Mouse (Mus musculus): Measurements from ENCODE around the gene Zbtb8b. TPM values are rescaled to one million over a fixed set of nuclear protein-coding genes. Genes with fewer than 3 reads are reported as not detected.
A peak's percentile ranks its signal among the peaks of the same experiment; 100 is the strongest.

The Zbtb8b gene
- polyA plus RNA-seq, 1 experiment, result 0.36 TPM

DNA sequence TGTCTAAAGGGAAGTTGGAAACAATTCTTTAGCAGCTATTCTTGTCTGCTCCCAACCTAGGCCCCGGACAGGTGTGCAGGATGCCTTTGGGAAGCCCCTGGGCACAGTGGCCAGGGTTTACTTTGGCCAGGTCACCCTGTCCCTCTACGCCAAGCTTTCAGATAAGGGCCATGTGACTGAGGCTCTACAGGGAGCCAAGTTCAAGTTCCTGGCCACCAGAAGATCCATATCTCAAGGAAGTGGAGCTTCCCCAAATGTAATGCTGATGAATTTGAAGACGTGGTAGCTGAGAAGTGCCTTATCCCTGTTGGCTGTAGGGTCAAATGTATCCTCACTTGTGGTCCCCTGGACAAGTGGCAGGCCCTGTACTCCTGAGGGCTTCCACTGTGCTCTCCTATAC lies 60.8 kb downstream of the Zbtb8b start:
- Histone ChIP-seq H3K27ac (ENCODE audit: control insufficient read depth, insufficient read depth, low read length) (no peak overlapping the region), H3K4me3 (ENCODE audit: control insufficient read depth, insufficient read depth, low read length) (no peak overlapping the region), H3K4me1 (replicated peaks; ENCODE audit: control insufficient read depth, insufficient read depth, low read length) (0 out of 2 replicates have a peak, but pooled peaks cover 3% of the 10 kb centered on the region), H3K36me3 (ENCODE audit: control insufficient read depth, insufficient read depth, low read length) (no peaks in the 10 kb centered on the region), H3K27me3 (ENCODE audit: control insufficient read depth, insufficient read depth, low read length) (no peaks in the 10 kb centered on the region)
- DNase-seq, result no peak
- WGBS, result 72% methylated on average over 3 of the region's 3 CpGs
- TF ChIP-seq CTCF (IDR thresholded peaks at IDR 0.05; ENCODE audit: borderline replicate concordance, control insufficient read depth, extremely low read depth, insufficient read depth, low read length, poor library complexity) (no peak), POLR2A (IDR thresholded peaks at IDR 0.05; ENCODE audit: control insufficient read depth, extremely low read depth, insufficient read depth, low read length, poor library complexity) (no peak)

GRCm38 (mm10) chr4:129377601-129378390 lies 62.9 kb downstream of the Zbtb8b start, which contains the start of gene Zbtb8a:
Zbtb8a (minus strand) TSS chr4:129378116.
- peaks cover 10% of the 10 kb centered on the region for H3K4me1 ChIP-seq (replicated peaks; ENCODE audit: control insufficient read depth, insufficient read depth, low read length)
- DNase-seq, result peak; percentile 42
- 3% methylated on average over 65 of the region's 65 CpGs for WGBS
- no peaks in the 10 kb centered on the region for H3K27me3 ChIP-seq (ENCODE audit: control insufficient read depth, insufficient read depth, low read length)
- TF ChIP-seq POLR2A (IDR thresholded peaks at IDR 0.05; ENCODE audit: control insufficient read depth, extremely low read depth, insufficient read depth, low read length, poor library complexity) (peak; percentile 38), CTCF (IDR thresholded peaks at IDR 0.05; ENCODE audit: borderline replicate concordance, control insufficient read depth, extremely low read depth, insufficient read depth, low read length, poor library complexity) (no peak)
- H3K27ac ChIP-seq (ENCODE audit: control insufficient read depth, insufficient read depth, low read length), result no peak within 1 kb of the TSS
- H3K4me3 ChIP-seq (ENCODE audit: control insufficient read depth, insufficient read depth, low read length), result peak within 1 kb of the TSS; percentile 99
- no peaks in the 10 kb centered on the region for H3K36me3 ChIP-seq (ENCODE audit: control insufficient read depth, insufficient read depth, low read length)

- Histone ChIP-seq H3K27ac (ENCODE audit: control insufficient read depth, insufficient read depth, low read length) (no peak overlapping the region), H3K36me3 (ENCODE audit: control insufficient read depth, insufficient read depth, low read length) (no peaks in the 10 kb centered on the region), H3K27me3 (ENCODE audit: control insufficient read depth, insufficient read depth, low read length) (no peaks in the 10 kb centered on the region), H3K4me1 (replicated peaks; ENCODE audit: control insufficient read depth, insufficient read depth, low read length) (peaks cover 10% of the 10 kb centered on the region), H3K4me3 (ENCODE audit: control insufficient read depth, insufficient read depth, low read length) (peak overlapping the region; percentile 99)
- WGBS, result 2% methylated on average over 65 of the region's 68 CpGs
- no peak for TF ChIP-seq CTCF (IDR thresholded peaks at IDR 0.05; ENCODE audit: borderline replicate concordance, control insufficient read depth, extremely low read depth, insufficient read depth, low read length, poor library complexity)
- TF ChIP-seq POLR2A (IDR thresholded peaks at IDR 0.05; ENCODE audit: control insufficient read depth, extremely low read depth, insufficient read depth, low read length, poor library complexity), result no peak; the same call in 1 of the 2 replicates
- peak; percentile 26 for DNase-seq
Observed at GRCm38 (mm10) chr4:129376961-129377545, 63.6 kb downstream of the Zbtb8b start.

DNA sequence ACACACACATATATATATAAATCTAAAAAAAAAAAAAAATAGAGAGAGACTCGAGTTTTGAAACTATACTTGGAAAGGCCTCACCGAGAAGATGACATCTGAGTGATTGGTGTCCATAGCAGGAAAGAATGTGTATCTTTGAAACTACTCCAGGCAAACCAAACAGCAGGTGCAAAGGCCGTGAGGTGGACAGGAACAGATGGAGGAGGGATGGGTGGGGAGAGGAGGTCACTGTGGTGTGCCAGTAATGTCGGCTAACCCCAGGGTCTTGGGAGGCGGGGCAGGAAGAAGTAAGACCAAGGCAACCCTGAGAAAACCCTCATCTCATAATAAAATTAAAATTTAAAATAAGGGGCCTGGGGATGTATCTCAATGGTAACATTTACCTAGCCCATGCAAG lies 64.8 kb downstream of the Zbtb8b start:
- H3K4me1 ChIP-seq (replicated peaks; ENCODE audit: control insufficient read depth, insufficient read depth, low read length), result peaks cover 10% of the 10 kb centered on the region
- TF ChIP-seq POLR2A (IDR thresholded peaks at IDR 0.05; ENCODE audit: control insufficient read depth, extremely low read depth, insufficient read depth, low read length, poor library complexity) (no peak), CTCF (IDR thresholded peaks at IDR 0.05; ENCODE audit: borderline replicate concordance, control insufficient read depth, extremely low read depth, insufficient read depth, low read length, poor library complexity) (no peak)
- H3K27ac ChIP-seq (ENCODE audit: control insufficient read depth, insufficient read depth, low read length), result no peak overlapping the region
- 70% methylated on average over 5 of the region's 5 CpGs for WGBS
- no peaks in the 10 kb centered on the region for H3K36me3 ChIP-seq (ENCODE audit: control insufficient read depth, insufficient read depth, low read length)
- H3K27me3 ChIP-seq (ENCODE audit: control insufficient read depth, insufficient read depth, low read length), result no peaks in the 10 kb centered on the region
- H3K4me3 ChIP-seq (ENCODE audit: control insufficient read depth, insufficient read depth, low read length), result no peak overlapping the region
- no peak for DNase-seq

Other genes starting within 250 kb of the Zbtb8b start
- gene C77080, start 179.4 kb downstream of the Zbtb8b start, polyA plus RNA-seq (2012; rRNA removed), result 18.7 and 19.5 TPM in 2 replicates
- gene Sync, start 153.2 kb downstream of the Zbtb8b start, polyA plus RNA-seq (2012; rRNA removed), result 0.50 and 0.88 TPM in 2 replicates
- gene Rbbp4, start 105.5 kb downstream of the Zbtb8b start, polyA plus RNA-seq (2012; rRNA removed), result 55.5 and 61.0 TPM in 2 replicates
- 14.3 and 14.4 TPM in 2 replicates for gene Zbtb8os, start 105.2 kb downstream of the Zbtb8b start, polyA plus RNA-seq (2012; rRNA removed)
- 3.3 and 3.6 TPM in 2 replicates for gene Zbtb8a, start 62.7 kb downstream of the Zbtb8b start, polyA plus RNA-seq (2012; rRNA removed)
- gene Bsdc1, start 20.7 kb upstream of the Zbtb8b start, polyA plus RNA-seq (2012; rRNA removed), result 21.5 and 27.1 TPM in 2 replicates
- gene Tssk3, start 50.2 kb upstream of the Zbtb8b start, polyA plus RNA-seq (2012; rRNA removed), result not detected in 2 replicates
- 0.92 and 1.1 TPM in 2 replicates for gene Fam229a, start 50.3 kb upstream of the Zbtb8b start, polyA plus RNA-seq (2012; rRNA removed)
- gene Marcksl1, start 72.7 kb upstream of the Zbtb8b start, polyA plus RNA-seq (2012; rRNA removed), result 152 and 190 TPM in 2 replicates
- gene Hdac1, start 101.9 kb upstream of the Zbtb8b start, polyA plus RNA-seq (2012; rRNA removed), result 198 and 201 TPM in 2 replicates
- gene Lck, start 132.8 kb upstream of the Zbtb8b start, polyA plus RNA-seq (2012; rRNA removed), result 1,584 and 1,845 TPM in 2 replicates
- gene Fam167b, start 137.7 kb upstream of the Zbtb8b start, polyA plus RNA-seq (2012; rRNA removed), result 2.6 and 3.0 TPM in 2 replicates
- gene Eif3i, start 159.8 kb upstream of the Zbtb8b start, polyA plus RNA-seq (2012; rRNA removed), result 331 and 350 TPM in 2 replicates
- gene Tmem234, start 159.8 kb upstream of the Zbtb8b start, polyA plus RNA-seq (2012; rRNA removed), result 243 and 257 TPM in 2 replicates
- 4.9 and 7.0 TPM in 2 replicates for gene Dcdc2b, start 173.4 kb upstream of the Zbtb8b start, polyA plus RNA-seq (2012; rRNA removed)
- 73.8 and 78.8 TPM in 2 replicates for gene Iqcc, start 178.2 kb upstream of the Zbtb8b start, polyA plus RNA-seq (2012; rRNA removed)
- gene Ccdc28b, start 183.1 kb upstream of the Zbtb8b start, polyA plus RNA-seq (2012; rRNA removed), result 34.8 and 35.3 TPM in 2 replicates
- gene Txlna, start 200.2 kb upstream of the Zbtb8b start, polyA plus RNA-seq (2012; rRNA removed), result 70.1 and 70.8 TPM in 2 replicates
- gene Kpna6, start 231.9 kb upstream of the Zbtb8b start, polyA plus RNA-seq (2012; rRNA removed), result 32.5 and 34.2 TPM in 2 replicates